Mouse (Mus musculus) heart, embryonic 11.5 days (tissue): ENCODE data around the gene B4galt1. TPM values are rescaled to one million over a fixed set of nuclear protein-coding genes. Genes with fewer than 3 reads are reported as not detected.
A peak's percentile ranks its signal among the peaks of the same experiment; 100 is the strongest.

Experiments
- ATAC-seq: fragments of 200-750 bp; cut with Nextera tagmentation; replicated peaks from 2 replicates; pipeline ENCODE4 v1.8.0; 2017; ENCODE audit warnings: moderate library complexity; ENCODE audit not compliant: insufficient number of reproducible peaks, low FRiP score, low TSS enrichment
- H3K27ac ChIP-seq: fragments of 300-500 bp; sonication (generic); 2 replicates; pipeline ENCODE4 v1.5.1; 2014; ENCODE audit warnings: mild to moderate bottlenecking, low read depth, low read length
- H3K27me3 ChIP-seq: fragments of 300-500 bp; sonication (generic); 2 replicates; pipeline ENCODE4 v1.6.1; 2014; ENCODE audit warnings: mild to moderate bottlenecking, low read length, mixed read lengths; ENCODE audit not compliant: control insufficient read depth, insufficient read depth
- H3K36me3 ChIP-seq: fragments of 300-500 bp; sonication (generic); 2 replicates; pipeline ENCODE4 v1.6.1; 2014; ENCODE audit warnings: mild to moderate bottlenecking, low read length, moderate library complexity, mixed read lengths; ENCODE audit not compliant: control insufficient read depth, insufficient read depth
- H3K4me1 ChIP-seq: fragments of 300-500 bp; sonication (generic); 2 replicates; pipeline ENCODE4 v1.6.1; 2014; ENCODE audit warnings: low read length; ENCODE audit not compliant: control insufficient read depth, insufficient read depth
- H3K4me2 ChIP-seq: fragments of 300-500 bp; sonication (generic); 2 replicates; pipeline ENCODE4 v1.6.1; 2014; ENCODE audit warnings: mild to moderate bottlenecking, moderate library complexity
- H3K4me3 ChIP-seq: fragments of 300-500 bp; sonication (generic); 2 replicates; pipeline ENCODE4 v1.5.1; 2014; ENCODE audit warnings: low read depth, low read length
- H3K9ac ChIP-seq: fragments of 300-500 bp; sonication (generic); 2 replicates; pipeline ENCODE4 v1.6.1; 2014; ENCODE audit warnings: mild to moderate bottlenecking, low read depth, low read length, moderate library complexity
- H3K9me3 ChIP-seq: fragments of 300-500 bp; sonication (generic); replicated peaks from 2 replicates; pipeline ENCODE4 v1.6.1; 2016; ENCODE audit warnings: low read length; ENCODE audit not compliant: control insufficient read depth
- WGBS: fragments of 180-500 bp; shearing (Covaris S2); extraction: QIAGEN DNeasy Blood & Tissue Kit; methylation state at CpG from one replicate; pipeline ENCODE4 v1.1.7; 2014; ENCODE audit not compliant: insufficient replicate concordance; 5-methylcytosine and 5-hydroxymethylcytosine counted together
- polyA plus RNA-seq: library from polyadenylated mRNA; unstranded; fragments of >200 nt; fragmentation: Nextera tagmentation; extraction: Ambion mirVana; gene quantifications from 2 replicates; pipeline ENCODE4 v1.2.1, GENCODE M21; 2014

Gene B4galt1
- polyA plus RNA-seq, 1 experiment from 2014 or later = 43.9 TPM

GRCm38 (mm10) chr4:40833381-40834231 lies 20.2 kb downstream of the B4galt1 start:
- no peak overlapping the region for H3K27ac ChIP-seq
- H3K36me3 ChIP-seq = no peaks in the 10 kb centered on the region
- ATAC-seq = no peak
- no peaks in the 10 kb centered on the region for H3K9me3 ChIP-seq
- no peaks in the 10 kb centered on the region for H3K27me3 ChIP-seq
- WGBS = 87% methylated on average over 9 of the region's 9 CpGs
- H3K4me3 ChIP-seq = no peak overlapping the region
- H3K4me1 ChIP-seq = peaks cover 26% of the 10 kb centered on the region
- H3K9ac ChIP-seq = no peak overlapping the region
- no peak overlapping the region for H3K4me2 ChIP-seq

DNA sequence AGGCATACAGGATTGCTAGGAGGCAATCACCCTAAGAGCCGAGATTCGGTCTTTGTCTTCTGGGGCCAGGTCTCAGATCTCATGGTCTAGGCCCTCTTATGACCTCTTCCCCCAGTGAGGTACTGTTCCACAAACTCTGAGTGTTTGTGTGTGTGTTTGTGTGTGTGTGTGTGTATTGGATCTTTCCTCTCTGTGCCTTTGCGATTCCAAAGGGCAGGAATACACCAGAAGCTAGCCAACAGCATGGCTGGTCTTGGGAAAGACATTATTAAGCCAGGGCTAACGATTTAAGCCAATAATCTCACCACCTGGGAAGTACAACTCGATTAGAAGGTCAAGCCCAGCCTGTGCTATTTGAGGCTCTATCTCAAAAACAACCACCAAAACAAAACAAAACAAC lies 23.3 kb downstream of the B4galt1 start:
- Histone ChIP-seq H3K9me3 (no peaks in the 10 kb centered on the region), H3K27me3 (no peaks in the 10 kb centered on the region), H3K4me1 (peaks cover 6% of the 10 kb centered on the region), H3K9ac (no peak overlapping the region), H3K27ac (no peak overlapping the region), H3K4me2 (no peak overlapping the region), H3K4me3 (no peak overlapping the region), H3K36me3 (no peaks in the 10 kb centered on the region)
- WGBS = 80% methylated on average over 5 of the region's 5 CpGs
- ATAC-seq = no peak

DNA sequence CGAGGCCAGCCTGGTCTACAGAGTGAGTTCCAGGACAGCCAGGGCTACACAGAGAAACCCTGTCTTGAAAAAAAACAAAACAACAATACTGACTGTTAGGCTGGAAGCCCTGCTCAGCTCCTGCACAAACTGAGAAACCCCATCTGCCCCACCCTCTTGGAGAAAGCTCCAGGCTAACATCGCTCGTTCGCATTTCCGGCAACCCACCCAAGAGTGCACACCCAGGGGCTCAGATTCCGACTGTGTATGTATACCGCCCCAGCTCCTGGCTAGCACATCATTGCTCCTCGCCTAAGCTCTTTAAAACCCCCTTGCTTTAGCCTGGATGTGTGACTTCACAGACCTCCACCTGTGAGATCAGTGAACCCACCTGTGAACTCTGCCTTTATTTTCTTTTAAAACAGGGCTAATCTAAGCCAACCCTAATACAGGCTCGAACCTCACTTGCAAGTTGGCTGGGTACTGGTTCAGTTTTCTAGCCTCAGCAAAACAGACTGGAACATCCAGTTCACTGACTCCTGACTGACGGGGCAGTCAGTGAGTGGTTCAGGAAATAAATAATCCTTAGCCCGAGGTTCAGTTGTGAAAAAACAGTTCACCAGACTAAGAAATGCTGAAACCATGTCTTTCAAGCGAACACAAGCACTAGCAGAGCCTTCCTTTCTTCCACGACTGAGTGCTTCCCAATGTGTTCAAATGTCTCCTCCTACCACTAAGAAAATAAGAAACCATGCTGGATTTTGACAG lies 24.0 kb downstream of the B4galt1 start:
- no peak overlapping the region for H3K4me3 ChIP-seq
- H3K9me3 ChIP-seq = no peaks in the 10 kb centered on the region
- H3K4me1 ChIP-seq = no peaks in the 10 kb centered on the region
- H3K27ac ChIP-seq = no peak overlapping the region
- 81% methylated on average over 13 of the region's 13 CpGs for WGBS
- no peak overlapping the region for H3K9ac ChIP-seq
- H3K36me3 ChIP-seq = no peaks in the 10 kb centered on the region
- no peak overlapping the region for H3K4me2 ChIP-seq
- no peaks in the 10 kb centered on the region for H3K27me3 ChIP-seq
- ATAC-seq = no peak

GRCm38 (mm10) chr4:40828910-40829309 lies 24.9 kb downstream of the B4galt1 start:
- Histone ChIP-seq H3K27me3 (no peaks in the 10 kb centered on the region), H3K4me1 (no peaks in the 10 kb centered on the region), H3K27ac (0 out of 2 replicates have a peak overlapping the region, but pooled peaks have one; percentile 24), H3K9me3 (no peaks in the 10 kb centered on the region), H3K9ac (no peak overlapping the region), H3K36me3 (no peaks in the 10 kb centered on the region), H3K4me2 (no peak overlapping the region), H3K4me3 (no peak overlapping the region)
- ATAC-seq = no peak
- 50% methylated on average over 7 of the region's 7 CpGs for WGBS

DNA sequence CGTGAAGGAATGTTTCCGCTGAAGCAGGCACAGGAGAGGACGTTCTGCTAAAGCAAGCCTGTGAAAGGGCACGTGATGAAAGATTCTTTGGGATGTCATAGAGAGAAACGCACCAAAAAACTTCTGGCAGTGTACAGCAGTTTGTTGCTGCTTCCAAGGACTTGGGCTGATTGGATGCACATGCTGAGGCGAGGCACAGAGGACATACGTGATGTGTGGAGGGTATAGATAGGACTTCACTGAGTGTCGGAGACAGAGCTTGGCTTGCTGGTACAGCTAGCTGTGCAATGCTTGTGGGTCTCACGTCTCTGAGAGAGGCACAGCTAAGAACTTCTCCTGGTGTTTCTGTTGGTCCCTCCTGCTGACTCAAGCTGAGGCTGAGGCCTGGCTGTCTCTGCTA lies 25.9 kb downstream of the B4galt1 start:
- 80% methylated on average over 9 of the region's 9 CpGs for WGBS
- H3K4me3 ChIP-seq = no peak overlapping the region
- H3K27me3 ChIP-seq = no peaks in the 10 kb centered on the region
- no peaks in the 10 kb centered on the region for H3K9me3 ChIP-seq
- H3K4me2 ChIP-seq = no peak overlapping the region
- H3K36me3 ChIP-seq = no peaks in the 10 kb centered on the region
- H3K27ac ChIP-seq = no peak overlapping the region
- ATAC-seq = no peak
- H3K9ac ChIP-seq = no peak overlapping the region
- H3K4me1 ChIP-seq = peaks cover 4% of the 10 kb centered on the region; the same call in 1 of the 2 replicates

DNA sequence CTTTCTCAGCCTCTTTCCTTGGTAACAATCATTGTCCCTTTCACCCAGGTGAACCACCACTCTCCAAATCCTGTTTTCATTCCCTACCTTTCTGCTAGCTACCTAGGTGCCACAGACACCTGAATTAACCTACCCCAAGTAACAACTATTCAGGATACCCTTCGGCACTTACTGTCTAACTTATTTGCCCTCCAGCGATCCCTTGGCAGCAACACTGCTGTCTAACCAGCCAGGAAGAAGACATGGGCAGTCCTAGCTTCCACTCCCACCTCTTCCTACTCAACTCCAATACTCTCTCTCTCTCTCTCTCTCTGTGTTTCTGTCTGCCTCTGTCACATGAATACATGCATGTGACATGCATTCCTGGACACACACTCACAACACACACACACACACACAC lies 27.0 kb downstream of the B4galt1 start:
- no peak overlapping the region for H3K4me3 ChIP-seq
- no peak overlapping the region for H3K4me2 ChIP-seq
- no peak overlapping the region for H3K27ac ChIP-seq
- H3K4me1 ChIP-seq = peaks cover 4% of the 10 kb centered on the region; the same call in 1 of the 2 replicates
- no peaks in the 10 kb centered on the region for H3K36me3 ChIP-seq
- no peak overlapping the region for H3K9ac ChIP-seq
- no peaks in the 10 kb centered on the region for H3K9me3 ChIP-seq
- H3K27me3 ChIP-seq = no peaks in the 10 kb centered on the region
- ATAC-seq = no peak
- 92% methylated on average over 2 of the region's 2 CpGs for WGBS

- Histone ChIP-seq H3K4me3 (no peak overlapping the region), H3K4me2 (no peak overlapping the region), H3K27me3 (no peaks in the 10 kb centered on the region), H3K9ac (no peak overlapping the region), H3K9me3 (no peaks in the 10 kb centered on the region), H3K27ac (no peak overlapping the region), H3K4me1 (peaks cover 9% of the 10 kb centered on the region), H3K36me3 (no peaks in the 10 kb centered on the region)
- ATAC-seq = no peak
- 88% methylated on average over 2 of the region's 2 CpGs for WGBS
Measured at GRCm38 (mm10) chr4:40825981-40826380, 27.8 kb downstream of the B4galt1 start.

GRCm38 (mm10) chr4:40825146-40825545 lies 28.7 kb downstream of the B4galt1 start:
- Histone ChIP-seq H3K36me3 (no peaks in the 10 kb centered on the region), H3K27me3 (no peaks in the 10 kb centered on the region)
- 78% methylated on average over 5 of the region's 5 CpGs for WGBS

More at GRCm38 (mm10) chr4:40825146-40825545, 28.7 kb downstream of the B4galt1 start:
- H3K4me1 ChIP-seq = peaks cover 17% of the 10 kb centered on the region
- no peak overlapping the region for H3K9ac ChIP-seq
- ATAC-seq = no peak
- no peak overlapping the region for H3K4me3 ChIP-seq
- no peak overlapping the region for H3K4me2 ChIP-seq
- H3K27ac ChIP-seq = no peak overlapping the region
- no peaks in the 10 kb centered on the region for H3K9me3 ChIP-seq
